Mouse (Mus musculus): Measurements from ENCODE around the gene Ccdc186. TPM values are rescaled to one million over a fixed set of nuclear protein-coding genes. Genes with fewer than 3 reads are reported as not detected.
A peak's percentile ranks its signal among the peaks of the same experiment; 100 is the strongest.
"Not testable (repeated sequence)": the region's sequence is repeated elsewhere in the genome, so short reads cannot be mapped to it uniquely, and the experiment has no call there.

Ccdc186 gene
- total and polyA plus RNA-seq, 2 experiments from 2014 or later = 15.1 to 18.4 TPM

DNA sequence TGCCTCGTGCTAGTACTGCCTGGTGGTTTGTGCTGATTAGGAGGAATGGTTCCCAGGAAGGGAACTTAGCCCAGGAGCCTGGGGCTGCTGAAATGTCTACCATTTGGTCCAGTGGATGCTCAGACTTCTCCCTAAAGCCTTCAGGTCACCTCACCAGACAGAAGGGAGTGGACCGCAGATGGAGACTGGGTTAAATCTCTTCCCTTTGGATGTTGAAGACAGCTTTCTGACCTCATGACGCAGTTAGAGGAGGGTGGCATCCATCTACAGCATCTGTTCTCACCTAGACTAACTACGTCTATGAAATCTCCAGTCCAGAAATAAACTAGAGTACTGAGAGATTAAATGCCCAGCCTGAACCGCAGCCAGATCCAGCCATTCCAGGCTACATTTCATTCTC is 60.9 kb downstream of the Ccdc186 start:
- TF ChIP-seq EP300 (IDR thresholded peaks at IDR 0.05; ENCODE audit: low read depth) (0 out of 2 replicates have a peak, but pooled peaks have one; percentile 46), CTCF (IDR thresholded peaks at IDR 0.05; ENCODE audit: low read depth) (no peak)
- Histone ChIP-seq H3K9ac (replicated peaks; ENCODE audit: low read depth, low read length) (no peak overlapping the region), H3K9me3 (replicated peaks; ENCODE audit: control insufficient read depth, low read length) (no peaks in the 10 kb centered on the region), H3K27ac (ENCODE audit: low read depth) (peak overlapping the region; percentile 82), H3K36me3 (replicated peaks; ENCODE audit: control insufficient read depth, insufficient read depth, low read length) (no peaks in the 10 kb centered on the region), H3K27me3 (ENCODE audit: control insufficient read depth, insufficient read depth, low read length) (no peaks in the 10 kb centered on the region), H3K4me3 (ENCODE audit: low read depth, low read length) (no peak overlapping the region), H3K4me1 (ENCODE audit: control insufficient read depth, insufficient read depth) (peaks cover 39% of the 10 kb centered on the region), H3K4me2 (ENCODE audit: low read depth, low read length) (no peak overlapping the region)
- 31% methylated on average over 5 of the region's 5 CpGs for WGBS
- DNase-seq (ENCODE audit: low spot score) = peak; percentile 47
- peak; percentile 49 for ATAC-seq (ENCODE audit: insufficient read depth, low read depth)

- no peak overlapping the region for H3K4me2 ChIP-seq (ENCODE audit: low read depth, low read length)
- DNase-seq (ENCODE audit: low spot score) (no peak), ATAC-seq (ENCODE audit: insufficient read depth, low read depth) (no peak)
- TF ChIP-seq EP300 (IDR thresholded peaks at IDR 0.05; ENCODE audit: low read depth) (no peak), CTCF (IDR thresholded peaks at IDR 0.05; ENCODE audit: low read depth) (no peak)
- peak overlapping the region; percentile 82 for H3K27ac ChIP-seq (ENCODE audit: low read depth)
- no peaks in the 10 kb centered on the region for H3K9me3 ChIP-seq (replicated peaks; ENCODE audit: control insufficient read depth, low read length)
- 57% methylated on average over 8 of the region's 8 CpGs for WGBS
- no peaks in the 10 kb centered on the region for H3K36me3 ChIP-seq (replicated peaks; ENCODE audit: control insufficient read depth, insufficient read depth, low read length)
- peaks cover 43% of the 10 kb centered on the region for H3K4me1 ChIP-seq (ENCODE audit: control insufficient read depth, insufficient read depth)
- no peak overlapping the region for H3K9ac ChIP-seq (replicated peaks; ENCODE audit: low read depth, low read length)
- H3K4me3 ChIP-seq (ENCODE audit: low read depth, low read length) = no peak overlapping the region
- no peaks in the 10 kb centered on the region for H3K27me3 ChIP-seq (ENCODE audit: control insufficient read depth, insufficient read depth, low read length)
Observed at GRCm38 (mm10) chr19:56760306-56760940, 61.6 kb downstream of the Ccdc186 start.

- Histone ChIP-seq H3K9ac (replicated peaks; ENCODE audit: low read depth, low read length) (no peak overlapping the region), H3K4me1 (ENCODE audit: control insufficient read depth, insufficient read depth) (peaks cover 43% of the 10 kb centered on the region), H3K27ac (ENCODE audit: low read depth) (no peak overlapping the region), H3K36me3 (replicated peaks; ENCODE audit: control insufficient read depth, insufficient read depth, low read length) (no peaks in the 10 kb centered on the region), H3K27me3 (ENCODE audit: control insufficient read depth, insufficient read depth, low read length) (no peaks in the 10 kb centered on the region), H3K9me3 (replicated peaks; ENCODE audit: control insufficient read depth, low read length) (no peaks in the 10 kb centered on the region), H3K4me3 (ENCODE audit: low read depth, low read length) (no peak overlapping the region), H3K4me2 (ENCODE audit: low read depth, low read length) (no peak overlapping the region)
- WGBS = 58% methylated on average over 4 of the region's 4 CpGs
- DNase-seq (ENCODE audit: low spot score) (peak; percentile 49), ATAC-seq (ENCODE audit: insufficient read depth, low read depth) (no peak)
- TF ChIP-seq CTCF (IDR thresholded peaks at IDR 0.05; ENCODE audit: low read depth) (no peak), EP300 (IDR thresholded peaks at IDR 0.05; ENCODE audit: low read depth) (no peak)
Observed at GRCm38 (mm10) chr19:56759740-56760139, 62.2 kb downstream of the Ccdc186 start.

DNA sequence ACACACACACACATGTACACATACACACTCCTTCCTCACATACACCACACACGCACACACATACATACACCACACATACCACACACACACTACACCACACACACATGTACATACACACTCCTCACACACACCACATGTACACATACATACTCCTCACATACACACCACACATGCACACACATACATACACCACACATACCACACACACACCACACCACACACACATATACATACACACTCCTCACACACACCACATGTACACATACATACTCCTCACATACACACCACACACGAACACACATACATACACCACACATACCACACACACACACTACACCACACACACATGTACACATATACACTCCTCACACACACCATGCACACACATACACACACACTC is 63.7 kb downstream of the Ccdc186 start:
- Histone ChIP-seq H3K9ac (replicated peaks; ENCODE audit: low read depth, low read length) (no peak overlapping the region), H3K4me3 (ENCODE audit: low read depth, low read length) (no peak overlapping the region), H3K27me3 (ENCODE audit: control insufficient read depth, insufficient read depth, low read length) (no peaks in the 10 kb centered on the region), H3K9me3 (replicated peaks; ENCODE audit: control insufficient read depth, low read length) (no peaks in the 10 kb centered on the region), H3K36me3 (replicated peaks; ENCODE audit: control insufficient read depth, insufficient read depth, low read length) (no peaks in the 10 kb centered on the region), H3K27ac (ENCODE audit: low read depth) (no peak overlapping the region), H3K4me2 (ENCODE audit: low read depth, low read length) (no peak overlapping the region), H3K4me1 (ENCODE audit: control insufficient read depth, insufficient read depth) (peaks cover 43% of the 10 kb centered on the region)
- WGBS = 91% methylated on average over 2 of the region's 2 CpGs
- no peak for TF ChIP-seq CTCF (IDR thresholded peaks at IDR 0.05; ENCODE audit: low read depth)
- TF ChIP-seq EP300 (IDR thresholded peaks at IDR 0.05; ENCODE audit: low read depth) = no peak
- DNase-seq (ENCODE audit: low spot score) = no peak
- ATAC-seq (ENCODE audit: insufficient read depth, low read depth) = no peak

DNA sequence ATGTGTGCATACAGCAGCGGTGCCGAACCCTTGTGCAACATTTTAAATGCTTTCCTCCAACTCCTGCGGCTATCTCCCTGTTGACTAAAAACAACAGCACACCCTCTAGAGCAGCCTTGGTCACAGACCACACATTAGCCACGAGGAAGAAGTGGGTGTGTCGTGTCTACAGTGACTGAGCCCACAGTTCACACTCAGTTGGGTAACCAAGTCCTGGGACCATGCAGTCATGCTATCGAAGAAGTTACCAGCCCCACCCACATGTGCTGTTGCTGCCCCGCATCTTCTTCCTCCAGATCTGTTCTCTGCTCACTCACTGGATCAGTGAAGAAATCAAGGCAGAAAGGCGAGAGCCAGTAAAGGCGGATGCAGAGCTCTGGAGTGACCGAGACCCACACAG is 65.6 kb downstream of the Ccdc186 start:
- ATAC-seq (ENCODE audit: insufficient read depth, low read depth) (no peak), DNase-seq (ENCODE audit: low spot score) (no peak)
- Histone ChIP-seq H3K9me3 (replicated peaks; ENCODE audit: control insufficient read depth, low read length) (no peaks in the 10 kb centered on the region), H3K36me3 (replicated peaks; ENCODE audit: control insufficient read depth, insufficient read depth, low read length) (no peaks in the 10 kb centered on the region), H3K4me3 (ENCODE audit: low read depth, low read length) (no peak overlapping the region), H3K4me1 (ENCODE audit: control insufficient read depth, insufficient read depth) (peaks cover 40% of the 10 kb centered on the region), H3K9ac (replicated peaks; ENCODE audit: low read depth, low read length) (no peak overlapping the region), H3K27me3 (ENCODE audit: control insufficient read depth, insufficient read depth, low read length) (no peaks in the 10 kb centered on the region), H3K4me2 (ENCODE audit: low read depth, low read length) (no peak overlapping the region), H3K27ac (ENCODE audit: low read depth) (no peak overlapping the region)
- WGBS = 81% methylated on average over 10 of the region's 10 CpGs
- TF ChIP-seq EP300 (IDR thresholded peaks at IDR 0.05; ENCODE audit: low read depth) = no peak

DNA sequence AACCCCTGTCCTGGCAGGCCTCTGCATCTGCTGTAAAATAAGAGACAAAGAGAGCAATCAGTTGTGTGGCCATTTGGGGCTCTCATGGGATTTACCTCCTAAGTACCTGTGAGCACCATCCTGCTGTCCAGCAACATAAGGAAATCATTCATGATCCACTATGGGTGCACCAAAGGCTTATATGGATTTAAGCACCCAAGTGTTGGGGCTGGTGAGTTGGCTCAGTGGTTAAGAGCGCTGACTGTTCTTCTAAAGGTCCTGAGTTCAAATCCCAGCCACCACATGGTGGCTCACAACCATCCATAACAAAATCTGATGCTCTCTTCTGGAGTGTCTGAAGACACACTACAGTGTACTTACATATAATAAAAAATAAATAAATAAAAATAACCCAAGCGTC is 67.5 kb downstream of the Ccdc186 start:
- not testable (repeated sequence) for ATAC-seq (ENCODE audit: insufficient read depth, low read depth); H3K9me3 ChIP-seq (replicated peaks; ENCODE audit: control insufficient read depth, low read length); H3K4me3 ChIP-seq (ENCODE audit: low read depth, low read length); H3K4me2 ChIP-seq (ENCODE audit: low read depth, low read length); H3K27ac ChIP-seq (ENCODE audit: low read depth); H3K27me3 ChIP-seq (ENCODE audit: control insufficient read depth, insufficient read depth, low read length); H3K9ac ChIP-seq (replicated peaks; ENCODE audit: low read depth, low read length); H3K36me3 ChIP-seq (replicated peaks; ENCODE audit: control insufficient read depth, insufficient read depth, low read length); DNase-seq (ENCODE audit: low spot score)
- peaks cover 20% of the 10 kb centered on the region for H3K4me1 ChIP-seq (ENCODE audit: control insufficient read depth, insufficient read depth)
- WGBS = 94% methylated on average over 2 of the region's 2 CpGs

All from heart, postnatal 0 days (tissue).